Mouse (Mus musculus) limb, embryonic 10.5 days (tissue): Measurements from ENCODE around the gene Hoxa9. TPM values are rescaled to one million over a fixed set of nuclear protein-coding genes. Genes with fewer than 3 reads are reported as not detected.

Source experiments
- DNase-seq: peaks from one replicate; pipeline ENCODE4 v3.0.0-alpha.2; 2017; ENCODE audit warnings: low spot score
- H3K27ac ChIP-seq: fragments of 300-500 bp; sonication (generic); 2 replicates; pipeline ENCODE4 v1.5.1; 2016; ENCODE audit warnings: mild to moderate bottlenecking
- H3K27me3 ChIP-seq: fragments of 300-500 bp; sonication (generic); 2 replicates; pipeline ENCODE4 v1.6.1; 2016; ENCODE audit warnings: low read depth, mild to moderate bottlenecking; ENCODE audit not compliant: poor library complexity, severe bottlenecking
- H3K36me3 ChIP-seq: fragments of 300-500 bp; sonication (generic); 2 replicates; pipeline ENCODE4 v1.6.1; 2016; ENCODE audit warnings: mild to moderate bottlenecking, moderate library complexity
- H3K4me1 ChIP-seq: fragments of 300-500 bp; sonication (generic); 2 replicates; pipeline ENCODE4 v1.6.1; 2016
- H3K4me3 ChIP-seq: fragments of 300-500 bp; sonication (generic); 2 replicates; pipeline ENCODE4 v1.5.1; 2016; ENCODE audit warnings: mild to moderate bottlenecking, moderate library complexity
- H3K9me3 ChIP-seq: fragments of 300-500 bp; sonication (generic); replicated peaks from 2 replicates; pipeline ENCODE4 v1.6.1; 2016; ENCODE audit warnings: mild to moderate bottlenecking
- WGBS: fragments of 180-500 bp; shearing (Covaris S2); methylation state at CpG from one replicate; pipeline ENCODE4 v1.1.7; 2016; 5-methylcytosine and 5-hydroxymethylcytosine counted together
- polyA plus RNA-seq: library from polyadenylated mRNA; unstranded; fragments of >200 nt; fragmentation: Nextera tagmentation; extraction: Ambion mirVana; gene quantifications from 2 replicates; pipeline ENCODE4 v1.2.1, GENCODE M21; 2016

Hoxa9 gene
- polyA plus RNA-seq, 1 experiment from 2014 or later = 95.7 TPM

GRCm38 (mm10) chr6:52227470-52228222 lies 3.2 kb downstream of the Hoxa9 start:
- WGBS = under 1% methylated on average over 11 of the region's 11 CpGs
- peaks cover 12% of the 10 kb centered on the region for H3K4me1 ChIP-seq

GRCm38 (mm10) chr6:52226569-52227257 lies 4.2 kb downstream of the Hoxa9 start:
- Histone ChIP-seq H3K9me3 (no peaks in the 10 kb centered on the region), H3K4me1 (peaks cover 20% of the 10 kb centered on the region), H3K36me3 (peaks cover 57% of the 10 kb centered on the region), H3K27ac (peak overlapping the region; percentile 99), H3K27me3 (peaks cover 33% of the 10 kb centered on the region), H3K4me3 (peak overlapping the region; percentile 90)
- 1% methylated on average over 26 of the region's 26 CpGs for WGBS
- DNase-seq = peak; percentile 85

More at GRCm38 (mm10) chr6:52227470-52228222, 3.2 kb downstream of the Hoxa9 start:
- Histone ChIP-seq H3K9me3 (no peaks in the 10 kb centered on the region), H3K36me3 (peaks cover 66% of the 10 kb centered on the region), H3K4me3 (peak overlapping the region; percentile 90), H3K27ac (peak overlapping the region; percentile 99), H3K27me3 (peaks cover 25% of the 10 kb centered on the region)
- DNase-seq = no peak

- peak; percentile 96 for DNase-seq
- H3K4me3 ChIP-seq = peak overlapping the region; percentile 90
- peaks cover 53% of the 10 kb centered on the region for H3K36me3 ChIP-seq
- H3K4me1 ChIP-seq = peaks cover 28% of the 10 kb centered on the region
- WGBS = under 1% methylated on average over 69 of the region's 69 CpGs
- H3K27ac ChIP-seq = peak overlapping the region; percentile 99
- H3K27me3 ChIP-seq = peaks cover 34% of the 10 kb centered on the region
- no peaks in the 10 kb centered on the region for H3K9me3 ChIP-seq
These were observed 5.0 kb downstream of the Hoxa9 start for GRCm38 (mm10) chr6:52225612-52226568.

- peak overlapping the region; percentile 99 for H3K27ac ChIP-seq
- H3K36me3 ChIP-seq = peaks cover 45% of the 10 kb centered on the region
- peak overlapping the region; percentile 90 for H3K4me3 ChIP-seq
- H3K27me3 ChIP-seq = peaks cover 28% of the 10 kb centered on the region; the same call in 1 of the 2 replicates
- no peak for DNase-seq
- under 1% methylated on average over 36 of the region's 36 CpGs for WGBS
- peaks cover 32% of the 10 kb centered on the region for H3K4me1 ChIP-seq
- H3K9me3 ChIP-seq = no peaks in the 10 kb centered on the region
These were observed 5.8 kb downstream of the Hoxa9 start for GRCm38 (mm10) chr6:52224895-52225611.

- peaks cover 41% of the 10 kb centered on the region for H3K4me1 ChIP-seq
- H3K36me3 ChIP-seq = peaks cover 36% of the 10 kb centered on the region
- peaks cover 22% of the 10 kb centered on the region; the same call in 1 of the 2 replicates for H3K27me3 ChIP-seq
- peak overlapping the region; percentile 90 for H3K4me3 ChIP-seq
- no peaks in the 10 kb centered on the region for H3K9me3 ChIP-seq
- DNase-seq = no peak
- peak overlapping the region; percentile 99 for H3K27ac ChIP-seq
- 1% methylated on average over 24 of the region's 24 CpGs for WGBS
These were observed 6.7 kb downstream of the Hoxa9 start for GRCm38 (mm10) chr6:52223939-52224760.

- Histone ChIP-seq H3K4me1 (peaks cover 55% of the 10 kb centered on the region), H3K36me3 (peaks cover 30% of the 10 kb centered on the region), H3K4me3 (peak overlapping the region; percentile 90), H3K27ac (peak overlapping the region; percentile 99), H3K9me3 (no peaks in the 10 kb centered on the region), H3K27me3 (peaks cover 33% of the 10 kb centered on the region; the same call in 1 of the 2 replicates)
- WGBS = 6% methylated on average over 13 of the region's 13 CpGs
- DNase-seq = peak; percentile 60
These were observed 8.2 kb downstream of the Hoxa9 start for GRCm38 (mm10) chr6:52222729-52223128.

- H3K27me3 ChIP-seq = peaks cover 36% of the 10 kb centered on the region; the same call in 1 of the 2 replicates
- H3K4me3 ChIP-seq = peak overlapping the region; percentile 90
- peaks cover 57% of the 10 kb centered on the region for H3K4me1 ChIP-seq
- peak; percentile 87 for DNase-seq
- H3K9me3 ChIP-seq = no peaks in the 10 kb centered on the region
- peaks cover 30% of the 10 kb centered on the region for H3K36me3 ChIP-seq
- peak overlapping the region; percentile 99 for H3K27ac ChIP-seq
- WGBS = 2% methylated on average over 21 of the region's 21 CpGs
These were observed 8.8 kb downstream of the Hoxa9 start for GRCm38 (mm10) chr6:52221993-52222685.

- Histone ChIP-seq H3K4me3 (peak within 1 kb of the TSS; percentile 90), H3K27me3 (peaks cover 36% of the 10 kb centered on the region; the same call in 1 of the 2 replicates), H3K4me1 (peaks cover 58% of the 10 kb centered on the region), H3K27ac (peak within 1 kb of the TSS; percentile 99), H3K9me3 (no peaks in the 10 kb centered on the region), H3K36me3 (peaks cover 30% of the 10 kb centered on the region)
- peak; percentile 97 for DNase-seq
- whole genome bisulfite sequencing = under 1% methylated on average over 46 of the region's 46 CpGs
These were observed 9.4 kb downstream of the Hoxa9 start, which contains the start of gene Hoxa7 for GRCm38 (mm10) chr6:52221337-52221992. Gene Hoxa7 (minus strand): TSS chr6:52221854.

- Histone ChIP-seq H3K27ac (peak overlapping the region; percentile 99), H3K4me1 (peaks cover 63% of the 10 kb centered on the region), H3K4me3 (peak overlapping the region; percentile 90), H3K9me3 (no peaks in the 10 kb centered on the region), H3K36me3 (peaks cover 30% of the 10 kb centered on the region), H3K27me3 (peaks cover 37% of the 10 kb centered on the region; the same call in 1 of the 2 replicates)
- no peak for DNase-seq
- 3% methylated on average over 12 of the region's 12 CpGs for WGBS
These were observed 10.0 kb downstream of the Hoxa9 start for GRCm38 (mm10) chr6:52220865-52221310.
